Mouse (Mus musculus) ES-Bruce4 (cell line): ENCODE measurements around the gene Tbx4.

ENCODE experiments used
- CTCF ChIP-seq: IDR thresholded peaks from one replicate; pipeline ENCODE4 v1.8.1; 2011; ENCODE audit warnings: low read depth, low read length
- EP300 ChIP-seq: IDR thresholded peaks from 2 replicates; pipeline ENCODE4 v1.6.1; 2011; ENCODE audit warnings: low read depth, low read length; ENCODE audit not compliant: insufficient read depth
- POLR2A ChIP-seq: IDR thresholded peaks from one replicate; pipeline ENCODE4 v1.8.1; 2011; ENCODE audit warnings: low read length; ENCODE audit not compliant: insufficient read depth

GRCm38 (mm10) chr11:85887273-85887672 lies 1.1 kb downstream of the Tbx4 start:
- TF ChIP-seq POLR2A (no peak), CTCF (no peak), EP300 (no peak)
